Mouse (Mus musculus) urinary bladder, postnatal 25 days (tissue): Measurements from ENCODE around the gene Fsip1.

Experiments used
- DNase-seq: peaks from one replicate; pipeline ENCODE4 v3.0.0; 2022; ENCODE audit warnings: low spot score

Gene Fsip1

GRCm38 (mm10) chr2:118087044-118087726, 169.6 kb downstream of the Fsip1 start:
- no peak for DNase-seq

GRCm38 (mm10) chr2:118085647-118086046, 171.1 kb downstream of the Fsip1 start:
- DNase-seq = no peak

DNA sequence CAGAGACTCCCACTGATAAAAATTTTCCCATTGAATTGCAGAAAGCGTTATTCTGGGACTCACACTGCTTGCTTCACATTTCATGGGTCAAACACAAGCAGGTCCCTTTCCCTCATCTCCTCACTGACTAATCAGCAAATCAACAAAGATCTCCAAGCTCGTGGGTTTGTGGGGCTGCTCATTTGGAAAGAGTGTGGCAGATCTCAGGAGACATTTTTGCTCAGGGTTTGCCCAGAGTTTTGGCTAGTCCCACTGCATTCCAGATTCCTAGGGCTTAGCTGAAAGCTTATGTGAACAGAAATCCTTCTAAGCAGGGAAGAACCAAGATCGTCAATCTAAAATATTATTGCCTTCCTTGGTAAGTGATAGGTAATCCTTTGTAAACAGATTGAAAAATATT, 172.1 kb downstream of the Fsip1 start:
- DNase-seq = no peak

- no peak for DNase-seq
Measured at GRCm38 (mm10) chr2:118083652-118084051, 173.1 kb downstream of the Fsip1 start.

DNA sequence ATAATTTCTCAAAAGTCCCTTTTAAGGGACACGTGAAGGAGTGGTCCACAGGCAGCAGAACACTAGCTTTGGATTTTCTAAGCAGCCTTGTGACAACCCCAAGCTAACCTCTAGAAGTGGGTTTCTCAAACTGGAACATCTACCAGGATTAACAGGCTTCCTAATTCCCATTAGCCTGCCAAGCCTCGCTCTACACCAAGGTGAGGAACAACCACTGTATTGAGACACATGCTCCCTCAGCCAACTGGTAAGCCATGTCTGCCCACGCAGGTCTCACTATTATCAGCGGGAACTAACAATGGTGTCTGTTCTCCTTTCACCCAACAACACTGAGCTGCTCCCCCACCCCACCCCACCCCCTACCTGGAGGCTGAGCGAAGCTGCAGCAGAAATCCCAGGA, 175.2 kb downstream of the Fsip1 start:
- no peak for DNase-seq
